Mouse (Mus musculus): ENCODE measurements around the gene Trpc3. TPM values are rescaled to one million over a fixed set of nuclear protein-coding genes. Genes with fewer than 3 reads are reported as not detected.

Gene Trpc3
- polyA plus RNA-seq, 1 experiment from 2014 or later = 7.9 TPM

DNA sequence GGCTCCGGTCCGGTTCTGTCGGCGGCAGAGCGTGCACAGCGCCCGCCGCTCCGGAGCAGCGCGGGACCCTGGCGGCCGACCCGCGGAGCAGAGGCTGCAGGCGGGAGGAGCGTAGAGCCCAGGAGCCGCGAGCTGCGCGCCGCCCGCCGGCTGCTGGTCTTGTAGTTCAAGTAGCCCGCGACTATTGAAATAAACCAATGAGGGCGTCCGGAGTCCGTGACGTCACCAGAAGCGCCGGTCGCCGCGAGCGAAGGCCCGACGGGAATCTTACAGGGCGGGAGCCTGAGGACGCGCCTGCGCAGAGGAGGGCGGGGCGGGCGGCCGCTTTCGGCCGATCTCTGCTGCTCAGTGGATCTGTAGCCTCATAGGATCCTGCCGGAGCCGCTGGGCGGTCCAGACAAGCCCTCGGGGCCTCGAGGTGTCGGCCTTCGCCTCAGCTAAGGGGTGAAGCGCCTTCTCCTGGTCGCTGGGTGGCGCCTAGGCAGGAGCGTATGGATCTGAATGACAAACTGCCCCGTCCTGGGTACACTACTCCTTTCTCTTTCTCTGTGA lies 118.1 kb downstream of the Trpc3 start, which contains the start of gene Ccna2:
Gene Ccna2 (minus strand): TSS at position 324 of the 552 bp plus-strand sequence.
- ATAC-seq (replicated peaks) = peak; percentile 100
- Histone ChIP-seq H3K27ac (peak within 1 kb of the TSS; percentile 87), H3K4me3 (peak within 1 kb of the TSS; percentile 67), H3K4me2 (peak within 1 kb of the TSS; percentile 99), H3K27me3 (replicated peaks) (no peaks in the 10 kb centered on the region), H3K9me3 (no peaks in the 10 kb centered on the region), H3K9ac (peak within 1 kb of the TSS; percentile 52), H3K4me1 (peaks cover 16% of the 10 kb centered on the region), H3K36me3 (replicated peaks) (peaks cover 7% of the 10 kb centered on the region; the same call in 1 of the 2 replicates)
- WGBS = under 1% methylated on average over 59 of the region's 60 CpGs

DNA sequence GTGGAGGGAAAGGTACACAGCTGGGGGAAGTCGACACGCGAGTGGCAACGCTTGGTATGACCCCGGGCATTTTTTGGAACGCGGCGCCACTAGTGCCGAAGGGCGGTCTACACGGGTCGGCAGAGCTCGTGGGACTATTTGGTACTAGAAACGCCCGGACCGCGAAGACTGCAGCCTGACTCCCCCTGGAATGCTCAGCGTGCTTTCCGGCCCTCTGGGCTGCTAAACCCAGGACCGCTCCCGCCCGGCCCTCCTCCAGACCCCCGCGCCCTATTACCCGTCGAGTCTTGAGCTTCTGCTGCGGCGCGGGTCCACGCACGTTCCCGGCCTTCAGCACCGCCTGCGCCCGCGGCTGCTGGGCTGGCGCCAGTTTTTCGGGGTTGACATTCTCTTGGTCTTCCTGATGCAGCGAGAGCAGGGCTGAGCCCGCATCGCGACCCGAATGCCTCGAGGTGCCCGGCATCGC lies 118.6 kb downstream of the Trpc3 start:
- Histone ChIP-seq H3K9me3 (no peaks in the 10 kb centered on the region), H3K4me3 (peak overlapping the region; percentile 67), H3K27ac (no peak overlapping the region), H3K4me2 (peak overlapping the region; percentile 99), H3K36me3 (replicated peaks) (peaks cover 12% of the 10 kb centered on the region), H3K27me3 (replicated peaks) (no peaks in the 10 kb centered on the region), H3K9ac (peak overlapping the region; percentile 31; the same call in 1 of the 2 replicates), H3K4me1 (peaks cover 16% of the 10 kb centered on the region)
- WGBS = under 1% methylated on average over 46 of the region's 46 CpGs
- no peak; the same call in 1 of the 2 replicates for ATAC-seq (replicated peaks)

Other genes with a start within 250 kb of the Trpc3 start
- gene Anxa5, start 214.3 kb downstream of the Trpc3 start, polyA plus RNA-seq (2015; fragmentation: Nextera tagmentation; extraction: Ambion mirVana) = 68.7 and 84.1 TPM in 2 replicates
- gene 1810062G17Rik, start 214.2 kb downstream of the Trpc3 start, polyA plus RNA-seq (2015; fragmentation: Nextera tagmentation; extraction: Ambion mirVana) = 0.19 and 0.32 TPM in 2 replicates
- 0.34 and 0.39 TPM in 2 replicates for gene Gm11549, start 168.4 kb downstream of the Trpc3 start, polyA plus RNA-seq (2015; fragmentation: Nextera tagmentation; extraction: Ambion mirVana)
- 79.4 and 82.0 TPM in 2 replicates for gene Exosc9, start 137.6 kb downstream of the Trpc3 start, polyA plus RNA-seq (2015; fragmentation: Nextera tagmentation; extraction: Ambion mirVana)
- gene Ccna2, start 118.0 kb downstream of the Trpc3 start, polyA plus RNA-seq (2015; fragmentation: Nextera tagmentation; extraction: Ambion mirVana) = 28.0 and 29.7 TPM in 2 replicates
- gene Bbs7, start 76.7 kb downstream of the Trpc3 start, polyA plus RNA-seq (2015; fragmentation: Nextera tagmentation; extraction: Ambion mirVana) = 22.3 and 24.9 TPM in 2 replicates
- gene 4932438A13Rik, start 172.9 kb upstream of the Trpc3 start, polyA plus RNA-seq (2015; fragmentation: Nextera tagmentation; extraction: Ambion mirVana) = 84.3 and 89.3 TPM in 2 replicates